Mouse (Mus musculus) 416B (cell line): ENCODE measurements around the gene Rasef.
A peak's percentile ranks its signal among the peaks of the same experiment; 100 is the strongest.
"Not testable (repeated sequence)": the region's sequence is repeated elsewhere in the genome, so short reads cannot be mapped to it uniquely, and the experiment has no call there.

Experiments
- DNase-seq: peaks from one replicate; pipeline ENCODE4 v3.0.0; 2011; ENCODE audit warnings: low read depth

Gene Rasef

DNA sequence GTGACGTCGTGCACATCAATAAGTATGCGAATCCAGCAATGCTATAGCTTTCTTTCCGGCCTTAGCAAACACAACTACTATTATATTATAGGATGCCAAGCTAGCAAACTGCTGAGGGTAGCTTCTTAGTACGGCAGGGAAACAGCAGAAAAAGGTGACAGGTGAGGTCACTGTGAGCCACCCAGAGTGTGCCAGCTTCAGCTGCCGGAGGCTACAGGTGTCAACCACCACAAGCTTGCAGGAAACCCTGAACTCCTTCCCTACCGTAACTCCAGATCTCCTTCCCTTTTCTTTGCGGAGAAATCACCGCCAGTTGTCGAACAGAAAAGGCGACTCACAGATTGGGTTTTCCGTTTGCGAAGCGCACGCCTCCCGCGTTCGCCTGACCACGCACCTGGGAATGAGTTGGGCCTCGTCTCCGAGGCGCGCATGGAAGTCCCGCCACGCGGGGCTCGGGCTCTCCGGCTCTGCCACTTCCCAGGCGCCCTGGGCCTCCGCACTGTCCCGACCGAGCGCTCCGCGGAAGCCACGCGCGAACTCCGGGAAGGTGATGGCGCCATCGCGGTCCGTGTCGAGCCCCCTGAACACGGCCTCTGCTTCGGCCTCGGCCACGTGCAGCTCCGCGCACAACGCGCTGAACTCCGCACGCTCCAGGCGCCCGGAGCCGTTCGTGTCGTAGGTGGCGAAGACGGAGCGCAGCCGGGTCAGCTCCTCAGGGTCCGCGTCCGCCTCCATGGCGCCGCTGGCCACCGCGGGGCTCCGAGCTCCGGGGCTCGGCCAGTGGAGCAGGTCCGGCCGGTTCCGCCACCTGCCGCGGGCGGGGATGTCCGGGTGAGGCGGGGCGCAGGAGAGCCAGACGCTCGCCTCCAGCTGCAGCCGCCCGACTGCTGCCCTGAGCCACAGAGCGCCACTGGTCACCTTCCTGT lies at the start of gene Rasef:
Gene Rasef, minus strand, starts transcription at position 735 of the 926 bp plus-strand sequence.
- DNase-seq = no peak

DNA sequence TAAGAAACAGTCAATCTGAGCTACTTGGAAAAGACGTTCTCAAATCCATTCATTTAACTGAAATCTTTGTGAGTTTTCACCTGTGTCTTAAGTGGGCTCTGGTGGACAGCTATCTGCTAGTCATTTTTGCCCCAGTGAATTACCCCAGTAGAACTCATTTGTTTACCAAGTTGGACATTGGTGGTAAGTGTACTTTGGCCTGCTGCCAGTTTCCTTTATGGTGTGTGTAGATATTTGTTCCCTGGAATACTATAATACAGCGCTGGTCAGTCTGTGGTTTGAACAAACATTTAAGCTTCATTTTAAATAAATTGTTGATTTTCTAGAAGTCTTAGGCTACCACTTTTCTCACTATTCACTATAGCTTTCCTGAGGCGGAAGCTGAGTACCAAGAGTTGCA lies 35.8 kb upstream of the Rasef start:
- DNase-seq = no peak

DNA sequence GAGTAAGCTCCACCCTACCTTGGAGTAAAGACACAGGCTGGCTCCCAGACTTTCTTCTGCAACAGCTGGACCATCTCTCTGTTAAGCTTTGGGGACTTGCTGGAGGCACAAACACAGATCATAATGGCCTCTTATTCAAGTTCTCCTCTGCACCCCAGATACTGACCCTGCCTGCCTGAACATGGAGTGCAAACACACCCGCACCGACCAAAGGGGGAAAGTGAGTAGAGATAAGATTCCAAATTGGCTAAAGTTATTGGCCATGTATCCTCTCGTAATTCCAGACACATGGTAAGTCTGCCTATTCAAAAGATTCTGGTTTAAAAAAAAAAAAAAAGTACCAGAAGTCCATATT lies 369 bp upstream of the Rasef start:
- no peak for DNase-seq

DNA sequence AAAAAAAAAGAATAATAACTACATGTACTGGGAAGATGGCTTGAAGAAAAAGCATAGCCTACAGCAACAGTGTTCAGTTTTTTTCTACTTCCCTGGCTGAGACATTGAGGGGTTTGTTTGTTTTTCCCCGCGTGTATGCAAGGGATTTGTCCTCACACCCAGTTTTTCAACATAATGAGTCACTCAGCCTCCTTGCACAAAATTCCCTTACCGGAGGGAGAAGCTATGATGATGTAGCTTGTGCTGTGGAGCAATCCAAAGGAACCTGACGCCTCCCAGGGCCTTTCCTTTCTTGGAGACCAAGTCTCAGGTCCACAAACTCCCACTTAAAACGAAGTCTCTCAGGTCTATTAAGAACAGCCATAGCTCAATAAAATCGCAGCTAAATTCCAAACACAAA lies 1.3 kb downstream of the Rasef start:
- no peak for DNase-seq

DNA sequence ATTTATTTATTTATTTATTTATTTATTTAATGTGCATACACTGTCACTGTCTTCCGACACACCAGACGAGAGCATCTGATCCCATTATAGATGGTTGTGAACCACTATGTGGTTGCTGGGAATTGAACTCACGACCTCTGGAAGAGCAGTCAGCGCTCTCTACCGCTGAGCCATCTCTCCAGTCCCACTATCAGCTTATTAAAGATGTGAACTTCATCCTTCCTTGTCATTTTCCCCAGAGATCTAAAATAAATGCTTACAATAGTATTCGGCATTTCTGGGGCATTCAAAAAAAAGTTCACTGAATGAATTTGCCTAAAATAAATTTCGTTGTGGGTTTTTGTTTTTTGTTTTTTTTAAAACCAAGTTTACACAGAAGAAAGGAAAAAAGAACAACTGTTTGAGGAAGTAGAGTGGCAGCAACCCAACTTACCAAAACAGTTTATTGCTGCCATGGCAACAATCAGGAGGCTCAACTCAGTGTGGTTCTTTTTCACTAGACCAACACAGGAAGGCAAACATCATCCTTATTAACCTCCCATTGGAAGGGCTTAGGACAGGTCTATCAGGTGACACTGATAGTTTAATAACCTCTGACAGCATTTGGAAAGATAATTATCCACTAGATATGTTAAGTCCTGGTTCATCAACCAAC lies 2.6 kb downstream of the Rasef start:
- DNase-seq = no peak

DNA sequence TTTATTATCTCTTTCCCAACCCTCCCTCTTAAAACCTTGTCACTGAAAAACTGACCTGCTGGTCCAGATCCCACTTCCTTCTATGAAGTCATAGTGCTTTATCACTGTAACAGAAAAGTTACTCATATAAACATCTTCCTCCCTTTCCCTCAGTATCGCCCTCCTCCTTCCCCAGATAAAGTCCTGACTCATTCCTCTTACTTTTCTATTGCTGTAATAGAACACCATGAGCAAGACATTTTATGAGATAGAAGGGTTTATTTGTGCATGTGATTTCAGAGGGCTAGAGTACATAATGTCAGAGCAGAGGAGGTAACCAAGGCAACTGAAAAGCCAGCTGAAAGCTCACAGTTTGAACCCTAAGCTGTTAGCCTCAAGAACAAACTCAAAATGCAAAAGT lies 6.6 kb downstream of the Rasef start:
- DNase-seq = no peak

DNA sequence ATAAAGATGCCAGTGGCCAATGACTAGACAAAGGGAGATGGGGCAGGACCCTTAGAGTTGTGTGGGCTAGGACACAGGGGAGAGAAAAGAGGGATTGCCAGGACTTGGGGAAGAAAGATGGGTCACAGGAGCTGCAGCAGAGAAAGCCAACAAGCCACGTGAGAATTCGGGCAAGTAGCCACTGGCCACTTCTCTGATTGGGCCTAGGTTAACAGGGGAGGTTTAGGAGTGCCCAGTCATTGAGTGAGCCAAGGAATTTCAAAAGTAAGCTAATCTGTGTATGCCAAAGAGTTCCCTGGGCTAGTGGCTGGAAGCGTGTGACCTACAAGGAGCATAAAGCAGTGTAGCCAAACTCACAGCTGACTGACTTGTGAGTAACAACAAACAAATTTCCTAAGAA lies 9.7 kb downstream of the Rasef start:
- no peak for DNase-seq

DNA sequence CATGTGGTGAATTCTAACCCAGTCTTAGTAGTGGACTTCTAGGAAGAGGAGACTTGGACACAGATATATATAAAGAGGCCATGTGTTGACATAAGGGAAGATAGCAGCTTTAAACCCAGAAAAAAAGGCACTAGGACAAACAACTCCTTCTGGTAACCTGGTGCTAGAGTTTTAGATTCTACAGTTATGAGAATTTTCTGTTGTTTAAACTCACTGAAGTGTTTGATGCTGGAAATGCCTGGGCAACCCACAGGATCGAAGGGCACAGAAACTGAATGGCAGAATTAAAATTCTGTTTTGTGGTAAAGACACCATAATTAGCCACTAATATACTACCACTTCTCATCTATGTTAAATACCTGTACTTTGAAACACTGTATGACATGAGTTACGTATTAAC lies 15.5 kb downstream of the Rasef start:
- DNase-seq = no peak

DNA sequence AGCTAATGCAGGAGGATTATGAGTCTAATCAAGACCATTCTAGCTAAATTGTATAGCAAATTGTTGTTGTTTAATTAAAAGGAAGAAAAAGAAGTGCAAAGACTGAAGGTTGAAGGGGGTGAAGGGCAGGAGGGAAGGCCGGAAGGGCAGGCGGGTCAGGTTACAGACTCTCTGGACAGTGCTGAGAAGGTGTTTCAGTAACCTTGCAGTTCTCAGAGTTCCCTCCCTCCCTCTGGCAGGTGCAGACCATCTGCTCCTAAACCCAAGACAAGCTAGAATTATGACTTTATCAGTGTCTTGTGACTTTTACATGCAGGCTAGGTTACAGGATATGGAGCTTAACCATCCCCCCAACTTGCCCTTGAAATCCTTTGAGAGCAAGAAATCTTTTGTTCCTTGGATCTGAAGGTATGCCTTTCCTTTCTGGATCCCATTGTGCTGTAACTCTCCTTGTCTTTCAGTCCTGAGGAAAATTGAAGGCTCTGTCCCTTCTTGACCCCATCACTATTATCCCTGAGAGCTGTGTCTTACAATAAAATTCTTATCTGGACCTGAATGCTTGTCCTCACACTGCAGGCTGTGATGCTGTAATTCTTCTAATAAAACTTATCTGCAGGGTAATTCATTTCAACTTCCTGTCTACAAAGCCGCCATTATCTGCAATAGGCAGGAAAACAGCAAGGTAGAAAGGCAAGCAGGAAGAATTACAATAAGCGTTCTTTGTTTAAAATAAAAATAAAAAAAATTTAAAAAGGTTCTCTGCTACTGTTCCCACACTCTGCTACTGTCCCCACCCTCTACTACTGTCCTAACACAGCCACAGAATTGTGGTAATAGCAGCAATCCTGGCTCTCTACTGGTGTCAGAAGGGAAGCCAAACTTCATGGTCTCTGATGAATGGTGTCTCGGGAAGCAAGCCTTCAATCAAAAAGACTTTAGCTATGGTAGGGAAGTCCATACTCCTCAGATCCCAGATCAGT lies 16.7 kb downstream of the Rasef start:
- DNase-seq = no peak

DNA sequence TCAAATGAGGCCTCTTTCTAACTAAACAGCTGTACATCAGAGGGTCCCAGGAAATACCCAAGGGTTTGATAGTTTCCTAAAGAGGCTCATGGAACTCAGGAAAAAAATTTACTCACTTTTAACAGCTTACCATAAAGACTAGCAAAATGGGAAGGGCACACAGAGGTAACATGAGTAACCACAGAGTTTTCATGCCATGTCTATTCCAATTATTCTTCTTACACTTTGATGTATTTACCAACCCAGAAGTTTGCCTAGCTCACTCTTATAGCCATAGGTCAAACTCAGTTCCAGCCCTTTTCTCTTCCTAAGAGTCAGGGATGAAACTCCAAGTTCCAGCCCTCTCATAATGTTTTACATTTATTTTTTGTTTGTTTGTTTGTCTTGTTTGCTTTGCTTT lies 18.8 kb downstream of the Rasef start:
- DNase-seq = no peak

DNA sequence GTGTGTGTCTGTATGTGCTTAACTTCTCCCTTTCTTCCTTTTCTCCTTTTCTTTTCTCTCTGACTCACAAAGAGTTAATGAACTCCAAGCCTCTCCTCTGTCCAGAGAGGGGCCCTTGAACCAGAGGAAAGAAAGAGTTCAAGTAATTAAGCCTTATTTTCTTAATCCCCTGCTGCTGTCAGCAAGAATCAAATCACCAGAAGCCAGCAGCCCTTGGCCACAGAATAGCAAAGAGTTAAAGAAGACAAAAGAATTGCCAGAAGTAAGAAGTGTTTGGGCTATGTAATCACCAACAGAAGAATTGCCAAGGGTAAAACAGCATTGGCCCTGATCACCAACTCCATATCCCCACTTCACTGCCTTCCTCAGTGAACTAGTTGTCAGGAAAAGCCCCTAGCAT lies 20.2 kb downstream of the Rasef start:
- no peak for DNase-seq

DNA sequence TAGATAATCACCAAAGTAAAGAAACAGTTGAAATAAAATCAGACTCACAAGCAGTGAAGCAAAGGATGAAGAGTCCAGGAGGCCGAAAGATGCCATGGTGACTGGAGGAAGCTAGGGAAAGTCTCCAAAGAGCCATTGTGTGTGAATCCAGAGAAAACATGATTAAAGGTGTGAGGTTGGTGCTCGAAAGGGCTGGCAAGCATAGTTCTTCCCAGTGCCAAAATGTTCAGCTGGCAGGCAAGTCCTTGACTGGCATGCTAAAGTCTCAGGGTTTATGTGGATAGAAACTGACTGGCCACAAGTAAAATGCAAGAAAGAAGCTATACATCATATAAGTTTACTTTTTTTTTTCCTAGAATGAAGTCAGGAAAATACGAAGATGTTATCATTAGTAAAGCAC lies 22.6 kb downstream of the Rasef start:
- DNase-seq = no peak

DNA sequence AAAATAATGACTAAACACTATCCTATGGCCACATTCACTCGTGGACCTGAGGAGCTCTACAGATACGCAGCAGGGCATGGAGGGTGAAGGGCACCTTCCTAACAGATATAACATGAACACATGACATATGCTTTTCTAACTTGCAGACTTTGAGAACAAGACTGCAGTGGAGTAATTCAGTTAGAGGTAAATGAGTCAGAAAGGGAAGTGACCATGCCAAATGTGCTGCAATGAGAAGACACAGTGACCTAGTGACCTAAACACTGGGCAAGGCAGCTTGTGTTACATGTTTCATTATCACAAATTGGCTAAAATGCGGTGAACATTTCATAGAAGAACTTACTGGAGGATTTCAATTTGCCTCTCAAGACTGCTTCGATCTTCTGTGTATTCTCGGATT lies 42.6 kb downstream of the Rasef start:
- peak; percentile 0 for DNase-seq

DNA sequence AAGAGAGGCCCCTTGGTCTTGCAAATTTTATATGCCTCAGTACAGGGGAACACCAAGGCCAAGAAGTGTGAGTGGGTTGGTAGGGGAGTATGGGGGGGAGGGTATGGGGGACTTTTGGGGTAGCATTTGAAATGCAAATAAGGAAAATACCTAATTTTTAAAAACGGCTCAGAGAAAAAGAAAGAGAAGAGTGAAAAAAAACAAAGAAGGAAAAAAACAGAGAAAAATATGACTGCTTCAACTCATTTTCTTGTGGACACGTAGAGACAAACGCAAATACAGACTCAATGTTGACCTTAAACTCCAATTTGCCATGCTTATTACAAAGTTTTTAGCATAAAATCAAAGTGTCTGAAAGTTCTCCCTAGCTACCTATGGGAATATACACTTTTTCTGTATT lies 51.4 kb downstream of the Rasef start:
- DNase-seq = no peak

DNA sequence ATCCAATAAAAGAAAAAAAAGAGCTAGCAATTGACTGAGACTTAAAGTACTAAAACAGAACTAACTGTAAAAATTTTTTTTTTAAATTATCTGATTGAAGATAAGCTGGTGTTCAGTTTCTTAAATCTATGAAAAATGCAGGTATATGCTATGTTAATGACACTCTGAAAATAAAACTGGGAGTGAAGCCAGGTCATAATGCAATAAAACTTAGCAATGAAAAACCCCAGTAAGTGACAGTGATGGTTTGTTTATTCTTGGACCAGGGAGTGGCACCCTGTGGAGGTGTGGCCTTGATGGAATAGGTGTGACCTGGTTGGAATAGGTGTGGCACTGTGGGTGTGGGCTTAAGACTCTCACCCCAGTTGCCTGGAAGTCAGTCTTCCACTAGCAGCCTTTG lies 71.0 kb downstream of the Rasef start:
- no peak for DNase-seq

DNA sequence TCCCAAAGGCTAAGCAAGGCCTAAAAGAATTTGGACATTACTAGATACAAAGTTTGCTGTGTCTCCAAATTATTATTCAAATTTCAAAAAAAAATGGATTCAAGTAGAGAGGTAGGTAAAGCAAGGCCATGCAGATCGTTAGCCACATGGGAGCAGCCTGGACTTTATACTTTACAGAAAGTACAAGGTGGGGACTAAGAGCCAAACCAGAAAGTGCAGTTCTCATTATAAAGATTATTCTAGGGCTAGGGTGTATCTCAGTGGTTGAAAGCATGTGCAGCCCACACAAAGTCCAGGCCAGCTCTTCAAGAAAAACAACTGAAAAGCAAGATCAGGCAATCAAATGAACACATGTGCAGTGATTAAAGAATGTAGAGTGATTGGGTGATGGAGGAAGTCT lies 72.0 kb downstream of the Rasef start:
- DNase-seq = no peak

DNA sequence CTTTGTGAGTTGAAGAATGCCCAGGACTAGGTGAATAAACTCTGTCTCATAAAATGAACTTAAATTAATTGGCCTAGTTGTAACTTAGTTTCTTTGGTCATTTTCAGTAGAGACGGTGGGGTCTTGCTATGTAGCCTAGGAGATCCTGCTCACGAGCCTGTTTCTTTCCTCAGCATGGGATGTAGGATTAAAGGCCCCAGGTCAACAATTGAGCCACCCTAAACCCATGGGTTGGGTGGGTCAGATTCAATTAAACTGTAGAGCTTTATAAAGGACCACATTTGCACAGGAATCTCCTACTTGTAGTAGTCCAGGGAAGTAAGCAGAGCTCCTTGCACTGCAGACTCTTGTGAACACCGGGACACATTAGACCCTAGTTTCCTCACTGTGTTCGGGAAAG lies 107.6 kb downstream of the Rasef start, which contains the start of gene Gm428:
Gene Gm428, plus strand, starts transcription at position 301 of the 400 bp plus-strand sequence.
- DNase-seq = not testable (repeated sequence)

DNA sequence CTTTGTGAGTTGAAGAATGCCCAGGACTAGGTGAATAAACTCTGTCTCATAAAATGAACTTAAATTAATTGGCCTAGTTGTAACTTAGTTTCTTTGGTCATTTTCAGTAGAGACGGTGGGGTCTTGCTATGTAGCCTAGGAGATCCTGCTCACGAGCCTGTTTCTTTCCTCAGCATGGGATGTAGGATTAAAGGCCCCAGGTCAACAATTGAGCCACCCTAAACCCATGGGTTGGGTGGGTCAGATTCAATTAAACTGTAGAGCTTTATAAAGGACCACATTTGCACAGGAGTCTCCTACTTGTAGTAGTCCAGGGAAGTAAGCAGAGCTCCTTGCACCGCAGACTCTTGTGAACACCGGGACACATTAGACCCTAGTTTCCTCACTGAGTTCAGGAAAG lies 122.7 kb downstream of the Rasef start, which contains the start of gene Gm11239:
Gene Gm11239, plus strand, starts transcription at position 301 of the 400 bp plus-strand sequence.
- DNase-seq = not testable (repeated sequence)
